Mouse (Mus musculus) limb, embryonic 13.5 days (tissue): ENCODE data around the gene Apobec1. TPM values are rescaled to one million over a fixed set of nuclear protein-coding genes. Genes with fewer than 3 reads are reported as not detected.
"Not testable (repeated sequence)": the region's sequence is repeated elsewhere in the genome, so short reads cannot be mapped to it uniquely, and the experiment has no call there.

Experiments used
- ATAC-seq: fragments of 200-750 bp; cut with Nextera tagmentation; 2 replicates; pipeline ENCODE4 v1.8.0; 2017; ENCODE audit warnings: low read depth, moderate number of reproducible peaks, moderate TSS enrichment; ENCODE audit not compliant: low FRiP score
- H3K27ac ChIP-seq: fragments of 300-500 bp; sonication (generic); 2 replicates; pipeline ENCODE4 v1.5.1; 2015; ENCODE audit warnings: inconsistent platforms, mild to moderate bottlenecking, moderate library complexity
- H3K27me3 ChIP-seq: fragments of 300-500 bp; sonication (generic); 2 replicates; pipeline ENCODE4 v1.6.1; 2015; ENCODE audit warnings: mild to moderate bottlenecking, inconsistent platforms
- H3K36me3 ChIP-seq: fragments of 300-500 bp; sonication (generic); 2 replicates; pipeline ENCODE4 v1.6.1; 2015; ENCODE audit warnings: inconsistent platforms, mild to moderate bottlenecking, moderate library complexity
- H3K4me1 ChIP-seq: fragments of 300-500 bp; sonication (generic); 2 replicates; pipeline ENCODE4 v1.6.1; 2015; ENCODE audit warnings: inconsistent platforms
- H3K4me2 ChIP-seq: fragments of 300-500 bp; sonication (generic); replicated peaks from 2 replicates; pipeline ENCODE4 v1.6.1; 2015; ENCODE audit warnings: inconsistent platforms, mild to moderate bottlenecking, moderate library complexity
- H3K4me3 ChIP-seq: fragments of 300-500 bp; sonication (generic); 2 replicates; pipeline ENCODE4 v1.5.1; 2015; ENCODE audit warnings: moderate library complexity, mild to moderate bottlenecking, inconsistent platforms
- H3K9ac ChIP-seq: fragments of 300-500 bp; sonication (generic); 2 replicates; pipeline ENCODE4 v1.6.1; 2015; ENCODE audit warnings: mild to moderate bottlenecking, inconsistent platforms
- H3K9me3 ChIP-seq: fragments of 300-500 bp; sonication (generic); 2 replicates; pipeline ENCODE4 v1.6.1; 2016; ENCODE audit warnings: inconsistent platforms
- WGBS: fragments of 180-500 bp; shearing (Covaris S2); methylation state at CpG from one replicate; pipeline ENCODE4 v1.1.7; 2015; 5-methylcytosine and 5-hydroxymethylcytosine counted together
- polyA plus RNA-seq: library from polyadenylated mRNA; unstranded; fragments of >200 nt; fragmentation: Nextera tagmentation; extraction: Ambion mirVana; gene quantifications from 2 replicates; pipeline ENCODE4 v1.2.1, GENCODE M21; 2015

Gene Apobec1
- polyA plus RNA-seq, 1 experiment from 2014 or later: 2.4 TPM

GRCm38 (mm10) chr6:122575037-122575436 is 27.2 kb downstream of the Apobec1 start:
- not testable (repeated sequence) for H3K9ac ChIP-seq, H3K27ac ChIP-seq, ATAC-seq, H3K27me3 ChIP-seq, H3K36me3 ChIP-seq, H3K9me3 ChIP-seq, H3K4me1 ChIP-seq, H3K4me3 ChIP-seq, H3K4me2 ChIP-seq
- 91% methylated on average over 1 of the region's 1 CpGs for WGBS

- Histone ChIP-seq H3K9me3 (no peaks in the 10 kb centered on the region), H3K4me1 (no peaks in the 10 kb centered on the region), H3K36me3 (no peaks in the 10 kb centered on the region), H3K27me3 (no peaks in the 10 kb centered on the region), H3K4me2 (no peak overlapping the region), H3K9ac (no peak overlapping the region), H3K4me3 (no peak overlapping the region), H3K27ac (no peak overlapping the region)
- 88% methylated on average over 3 of the region's 3 CpGs for WGBS
- no peak for ATAC-seq
Observed at GRCm38 (mm10) chr6:122571617-122571959, 30.7 kb downstream of the Apobec1 start.

GRCm38 (mm10) chr6:122570695-122571616 is 31.3 kb downstream of the Apobec1 start:
- no peaks in the 10 kb centered on the region for H3K9me3 ChIP-seq
- 50% methylated on average over 8 of the region's 8 CpGs for WGBS
- no peak for ATAC-seq
- H3K27ac ChIP-seq: no peak overlapping the region
- H3K4me1 ChIP-seq: no peaks in the 10 kb centered on the region
- H3K9ac ChIP-seq: no peak overlapping the region
- H3K4me3 ChIP-seq: no peak overlapping the region
- H3K4me2 ChIP-seq: no peak overlapping the region
- no peaks in the 10 kb centered on the region for H3K27me3 ChIP-seq
- no peaks in the 10 kb centered on the region for H3K36me3 ChIP-seq

- no peak overlapping the region for H3K4me2 ChIP-seq
- no peak overlapping the region for H3K4me3 ChIP-seq
- no peak overlapping the region for H3K27ac ChIP-seq
- H3K9ac ChIP-seq: no peak overlapping the region
- no peaks in the 10 kb centered on the region for H3K36me3 ChIP-seq
- WGBS: 33% methylated on average over 1 of the region's 1 CpGs
- H3K27me3 ChIP-seq: no peaks in the 10 kb centered on the region
- no peak for ATAC-seq
- no peaks in the 10 kb centered on the region for H3K9me3 ChIP-seq
- H3K4me1 ChIP-seq: no peaks in the 10 kb centered on the region
Observed at GRCm38 (mm10) chr6:122569762-122570161, 32.5 kb downstream of the Apobec1 start.

- no peak overlapping the region for H3K4me2 ChIP-seq
- no peaks in the 10 kb centered on the region for H3K9me3 ChIP-seq
- no peak overlapping the region for H3K27ac ChIP-seq
- no peak for ATAC-seq
- H3K36me3 ChIP-seq: no peaks in the 10 kb centered on the region
- H3K27me3 ChIP-seq: no peaks in the 10 kb centered on the region
- H3K4me1 ChIP-seq: no peaks in the 10 kb centered on the region
- no peak overlapping the region for H3K9ac ChIP-seq
- H3K4me3 ChIP-seq: no peak overlapping the region
- WGBS: 57% methylated on average over 5 of the region's 5 CpGs
Observed at GRCm38 (mm10) chr6:122569113-122569512, 33.1 kb downstream of the Apobec1 start.

- WGBS: 88% methylated on average over 9 of the region's 9 CpGs
- Histone ChIP-seq H3K36me3 (no peaks in the 10 kb centered on the region), H3K9me3 (no peaks in the 10 kb centered on the region), H3K27me3 (peaks cover 10% of the 10 kb centered on the region), H3K9ac (no peak overlapping the region), H3K27ac (no peak overlapping the region), H3K4me3 (no peak overlapping the region), H3K4me2 (no peak overlapping the region), H3K4me1 (0 out of 2 replicates have a peak, but pooled peaks cover 14% of the 10 kb centered on the region)
- no peak for ATAC-seq
Observed at GRCm38 (mm10) chr6:122565070-122565784, 37.0 kb downstream of the Apobec1 start.

GRCm38 (mm10) chr6:122562463-122562862 is 39.8 kb downstream of the Apobec1 start:
- Histone ChIP-seq H3K9ac (no peak overlapping the region), H3K27ac (no peak overlapping the region), H3K36me3 (no peaks in the 10 kb centered on the region), H3K27me3 (peaks cover 10% of the 10 kb centered on the region), H3K9me3 (no peaks in the 10 kb centered on the region), H3K4me1 (peaks cover 14% of the 10 kb centered on the region; the same call in 1 of the 2 replicates), H3K4me3 (peak overlapping the region; percentile 17; the same call in 1 of the 2 replicates), H3K4me2 (peak overlapping the region; percentile 42)
- WGBS: 2% methylated on average over 6 of the region's 6 CpGs
- peak; percentile 29; the same call in 1 of the 2 replicates for ATAC-seq

GRCm38 (mm10) chr6:122561005-122561404 is 41.2 kb downstream of the Apobec1 start:
- H3K36me3 ChIP-seq: no peaks in the 10 kb centered on the region
- H3K4me3 ChIP-seq: no peak overlapping the region
- 81% methylated on average over 20 of the region's 20 CpGs for WGBS
- H3K9ac ChIP-seq: no peak overlapping the region
- peaks cover 14% of the 10 kb centered on the region; the same call in 1 of the 2 replicates for H3K4me1 ChIP-seq
- no peak overlapping the region for H3K27ac ChIP-seq
- no peak overlapping the region for H3K4me2 ChIP-seq
- H3K27me3 ChIP-seq: peaks cover 12% of the 10 kb centered on the region
- H3K9me3 ChIP-seq: no peaks in the 10 kb centered on the region
- peak; percentile 31; the same call in 1 of the 2 replicates for ATAC-seq

GRCm38 (mm10) chr6:122560427-122560826 is 41.8 kb downstream of the Apobec1 start:
- 0 out of 2 replicates have a peak, but pooled peaks have one; percentile 24 for ATAC-seq

GRCm38 (mm10) chr6:122556959-122557561 is 45.2 kb downstream of the Apobec1 start:
- peaks cover 8% of the 10 kb centered on the region; the same call in 1 of the 2 replicates for H3K4me1 ChIP-seq
- H3K27ac ChIP-seq: no peak overlapping the region
- H3K9me3 ChIP-seq: no peaks in the 10 kb centered on the region
- no peaks in the 10 kb centered on the region for H3K36me3 ChIP-seq
- H3K9ac ChIP-seq: no peak overlapping the region
- WGBS: 23% methylated on average over 15 of the region's 15 CpGs
- H3K4me2 ChIP-seq: peak overlapping the region; percentile 35
- ATAC-seq: no peak
- H3K27me3 ChIP-seq: peaks cover 18% of the 10 kb centered on the region
- H3K4me3 ChIP-seq: no peak overlapping the region

More at GRCm38 (mm10) chr6:122560427-122560826, 41.8 kb downstream of the Apobec1 start:
- Histone ChIP-seq H3K9ac (no peak overlapping the region), H3K36me3 (no peaks in the 10 kb centered on the region), H3K27me3 (peaks cover 18% of the 10 kb centered on the region), H3K4me2 (peak overlapping the region; percentile 53), H3K4me3 (peak overlapping the region; percentile 18), H3K27ac (no peak overlapping the region), H3K4me1 (peaks cover 14% of the 10 kb centered on the region; the same call in 1 of the 2 replicates), H3K9me3 (no peaks in the 10 kb centered on the region)
- WGBS: 12% methylated on average over 17 of the region's 17 CpGs

- WGBS: 33% methylated on average over 7 of the region's 7 CpGs
- no peak for ATAC-seq
- H3K9ac ChIP-seq: no peak overlapping the region
- no peak overlapping the region for H3K27ac ChIP-seq
- no peaks in the 10 kb centered on the region for H3K36me3 ChIP-seq
- no peak overlapping the region for H3K4me3 ChIP-seq
- peaks cover 12% of the 10 kb centered on the region for H3K27me3 ChIP-seq
- no peaks in the 10 kb centered on the region; the same call in 1 of the 2 replicates for H3K4me1 ChIP-seq
- no peak overlapping the region for H3K4me2 ChIP-seq
- no peaks in the 10 kb centered on the region for H3K9me3 ChIP-seq
Observed at GRCm38 (mm10) chr6:122555266-122555665, 47.0 kb downstream of the Apobec1 start.

GRCm38 (mm10) chr6:122554102-122554501 is 48.1 kb downstream of the Apobec1 start:
- Histone ChIP-seq H3K27me3 (peaks cover 12% of the 10 kb centered on the region), H3K36me3 (no peaks in the 10 kb centered on the region), H3K4me3 (no peak overlapping the region), H3K27ac (no peak overlapping the region), H3K4me1 (no peaks in the 10 kb centered on the region), H3K9ac (no peak overlapping the region), H3K4me2 (no peak overlapping the region), H3K9me3 (no peaks in the 10 kb centered on the region)
- WGBS: 59% methylated on average over 6 of the region's 6 CpGs
- ATAC-seq: no peak
